31 mouse cellular contexts compared by ENCODE assay signal in the genomic region with DNA sequence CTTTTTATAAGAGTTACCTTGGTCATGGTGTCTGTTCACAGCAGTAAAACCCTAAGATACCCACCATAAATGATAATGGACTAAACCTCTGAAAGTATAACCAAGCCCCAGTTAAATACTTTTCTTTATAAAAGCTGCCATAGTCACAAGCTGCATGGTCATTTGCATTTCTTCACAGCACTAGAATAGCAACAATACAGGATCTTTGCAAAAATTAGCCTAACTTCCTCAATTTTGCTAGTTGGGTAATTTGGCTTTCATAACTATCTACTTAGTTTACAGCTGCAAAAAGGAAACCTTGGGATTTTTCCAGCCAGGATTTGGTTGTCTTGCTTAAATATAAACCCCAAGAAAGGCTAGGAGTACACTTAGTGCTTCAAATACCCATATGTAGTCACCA. TPM values are rescaled to one million over a fixed set of nuclear protein-coding genes. Genes with fewer than 3 reads are reported as not detected.
DNase-seq lines count a peak whose midpoint lies in the region; ATAC-seq lines count a peak whose summit lies in the region.
"Had no signal": no experiment of that assay in that cellular context is flagged by ENCODE, and none has a peak within 500 bp of the region (broad histone marks: within the 10 kb centered on the region; RNA-seq: fewer than 3 reads in every experiment).

No protein-coding gene starts in this region.

- peak; percentile 33 for DNase-seq in MEL-GATA-1-ER (ENCODE audit: extremely low read depth, low read depth)
- DNase-seq in midbrain, embryonic 11.5 days (ENCODE audit: low spot score, missing footprints) = no peak
- DNase-seq in gastrocnemius, postnatal 25 days = no peak
- DNase-seq in left cerebral cortex, adult 18-20 months (ENCODE audit: low spot score in 2 of 2) = no peak
- DNase-seq: adrenal gland, adult 2 months; adrenal gland, postnatal 25 days; cerebellum, adult 11 months; cerebellum, adult 2 months; cerebellum, adult 9-11 months; cerebellum, postnatal 25 days; embryo, embryonic 11 days; gastrocnemius, postnatal 36 days; heart, adult 11 months had no signal

- H3K4me3 ChIP-seq in macrophage (ENCODE audit: inconsistent target) = no peak overlapping the region
- no peak overlapping the region for H3K4me3 ChIP-seq in midbrain, embryonic 11.5 days (ENCODE audit: low read depth, low read length)
- H3K4me3 ChIP-seq: embryonic facial prominence, embryonic 10.5 days; embryonic facial prominence, embryonic 13.5 days; erythroblast, embryonic 14.5 days; forebrain, embryonic 12.5 days; forebrain, embryonic 15.5 days; hindbrain, embryonic 12.5 days; hindbrain, embryonic 15.5 days; intestine, embryonic 15.5 days had no signal

- no peaks in the 10 kb centered on the region for H3K27me3 ChIP-seq in midbrain, embryonic 11.5 days (ENCODE audit: control insufficient read depth, insufficient read depth, low read length)
- H3K27me3 ChIP-seq: embryonic facial prominence, embryonic 13.5 days; forebrain, embryonic 12.5 days; forebrain, embryonic 15.5 days; hindbrain, embryonic 12.5 days; hindbrain, embryonic 15.5 days; intestine, embryonic 15.5 days had no signal

- H3K27ac ChIP-seq in macrophage = peak overlapping the region; percentile 43
- no peak overlapping the region for H3K27ac ChIP-seq in midbrain, embryonic 11.5 days (ENCODE audit: low read depth, low read length)
- H3K27ac ChIP-seq: embryonic facial prominence, embryonic 10.5 days; embryonic facial prominence, embryonic 13.5 days; forebrain, embryonic 12.5 days; forebrain, embryonic 15.5 days; hindbrain, embryonic 12.5 days; hindbrain, embryonic 15.5 days; intestine, embryonic 15.5 days had no signal

- H3K79me2 ChIP-seq in macrophage (ENCODE audit: inconsistent target) = peaks cover 66% of the 10 kb centered on the region

- peaks cover 13% of the 10 kb centered on the region; the same call in 1 of the 2 replicates for H3K9me3 ChIP-seq in midbrain, embryonic 11.5 days (ENCODE audit: control insufficient read depth, low read length)
- H3K9me3 ChIP-seq: forebrain, embryonic 15.5 days; hindbrain, embryonic 15.5 days had no signal

- no peak overlapping the region for H3K4me2 ChIP-seq in midbrain, embryonic 11.5 days
- H3K4me2 ChIP-seq: embryonic facial prominence, embryonic 13.5 days; forebrain, embryonic 12.5 days; forebrain, embryonic 15.5 days; heart, embryonic 11.5 days; hindbrain, embryonic 12.5 days; hindbrain, embryonic 15.5 days; intestine, embryonic 15.5 days had no signal

- H3K36me3 ChIP-seq in macrophage (ENCODE audit: inconsistent target) = peaks cover 63% of the 10 kb centered on the region
- peaks cover 57% of the 10 kb centered on the region for H3K36me3 ChIP-seq in midbrain, embryonic 11.5 days (ENCODE audit: control insufficient read depth, insufficient read depth, low read length)

- ATAC-seq in neutrophil, adult 5-6 weeks (ENCODE audit: extremely low read depth, insufficient number of reproducible peaks, low FRiP score, poor library complexity, severe bottlenecking) = 0 out of 2 replicates have a peak, but pooled peaks have one; percentile 24
- no peak for ATAC-seq in midbrain, embryonic 11.5 days (ENCODE audit: low FRiP score)
- ATAC-seq: forebrain, embryonic 15.5 days; intestine, embryonic 15.5 days had no signal

- no peak overlapping the region for H3K9ac ChIP-seq in midbrain, embryonic 11.5 days (ENCODE audit: low read length)
- H3K9ac ChIP-seq: embryonic facial prominence, embryonic 13.5 days; forebrain, embryonic 12.5 days; forebrain, embryonic 15.5 days; hindbrain, embryonic 12.5 days; hindbrain, embryonic 15.5 days; intestine, embryonic 15.5 days had no signal

- peaks cover 8% of the 10 kb centered on the region for H3K4me1 ChIP-seq in midbrain, embryonic 11.5 days (ENCODE audit: control insufficient read depth, insufficient read depth, low read length)

RNA-seq across cellular contexts. Expression of gene Zfp445, which starts 5.1 kb away (rescaled TPM):
- 100 to 1,000 TPM; 184 to 451 (median 321) TPM for total RNA-seq in macrophage (2018; cell fraction: chromatin; rRNA removed)
- total RNA-seq in macrophage (2018; cell fraction: cytosol; rRNA removed) = 10 to 100 TPM; 21.5 to 64.3 (median 40.2) TPM
- 100 to 1,000 TPM; 103 to 270 (median 197) TPM for total RNA-seq in macrophage (2018; cell fraction: nucleus; rRNA removed)
- polyA plus RNA-seq in macrophage (2018) = 25.1 to 44.1 TPM (median 37.2 TPM) in 3 replicates
- 105 and 106 TPM in 2 replicates for total RNA-seq in neutrophil, adult 5-6 weeks (2017)
- polyA plus RNA-seq in midbrain, embryonic 11.5 days (2014; fragmentation: Nextera tagmentation; extraction: Ambion mirVana) = 78.9 and 79.9 TPM in 2 replicates
- total RNA-seq in gastrocnemius, postnatal 25 days (2021) = 10 to 100 TPM; 31.3 to 34.4 TPM
- total RNA-seq in left cerebral cortex, adult 18-20 months (2021) = 100 to 1,000 TPM; 167 to 177 TPM

RNA-seq across cellular contexts. Expression of gene Gm35549, which starts 16.9 kb away (rescaled TPM):
- not detected for total RNA-seq in macrophage (2018; cell fraction: chromatin; rRNA removed)
- not detected for total RNA-seq in macrophage (2018; cell fraction: cytosol; rRNA removed)
- total RNA-seq in macrophage (2018; cell fraction: nucleus; rRNA removed) = not detected
- not detected in 3 replicates for polyA plus RNA-seq in macrophage (2018)
- 1.0 TPM in 1 of 2 replicates, not detected in the other for total RNA-seq in neutrophil, adult 5-6 weeks (2017)
- 0.38 TPM in 1 of 2 replicates, not detected in the other for polyA plus RNA-seq in midbrain, embryonic 11.5 days (2014; fragmentation: Nextera tagmentation; extraction: Ambion mirVana)
- total RNA-seq in gastrocnemius, postnatal 25 days (2021) = not detected
- not detected for total RNA-seq in left cerebral cortex, adult 18-20 months (2021)
- total RNA-seq: adrenal gland, adult 2 months; adrenal gland, postnatal 25 days; common myeloid progenitor, adult 5-6 weeks; G1E; gastrocnemius, adult 8-10 months; gastrocnemius, postnatal 36 days; heart, adult 8-10 months; heart, postnatal 25 days; hematopoietic stem cell, adult 5-6 weeks had no signal
- polyA plus RNA-seq: adrenal gland, adult 2 months; cerebellum, adult 2 months; embryonic facial prominence, embryonic 10.5 days; erythroblast, embryonic 14.5 days; G1E; heart, embryonic 14.5 days; intestine, embryonic 15.5 days had no signal

RNA-seq across cellular contexts. Expression of gene Zkscan7, which starts 24.7 kb away (rescaled TPM):
- 1 to 10 TPM in 18 of 26 experiments, under 1 TPM in 7, not detected in 1; 0.30 to 8.0 (median 2.7) TPM for total RNA-seq in macrophage (2018; cell fraction: chromatin; rRNA removed)
- 1 to 10 TPM in 12 of 26 experiments, under 1 TPM in 14; 0.14 to 2.2 (median 0.96) TPM for total RNA-seq in macrophage (2018; cell fraction: cytosol; rRNA removed)
- total RNA-seq in macrophage (2018; cell fraction: nucleus; rRNA removed) = 1 to 10 TPM in 16 of 26 experiments, under 1 TPM in 8, not detected in 2; 0.17 to 5.2 (median 2.2) TPM
- 0.59 to 0.82 TPM (median 0.68 TPM) in 3 replicates for polyA plus RNA-seq in macrophage (2018)
- total RNA-seq in neutrophil, adult 5-6 weeks (2017) = 3.4 and 3.8 TPM in 2 replicates
- 2.6 and 3.3 TPM in 2 replicates for polyA plus RNA-seq in midbrain, embryonic 11.5 days (2014; fragmentation: Nextera tagmentation; extraction: Ambion mirVana)
- 1 to 10 TPM; 4.2 to 4.4 TPM for total RNA-seq in gastrocnemius, postnatal 25 days (2021)
- 1 to 10 TPM; 3.9 to 4.7 TPM for total RNA-seq in left cerebral cortex, adult 18-20 months (2021)
- polyA plus RNA-seq: erythroblast, embryonic 14.5 days; G1E had no signal

RNA-seq across cellular contexts. Expression of gene Tcaim, which starts 55.4 kb away (rescaled TPM):
- 10 to 100 TPM in 15 of 26 experiments, 1 to 10 TPM in 11; 2.5 to 24.1 (median 11.7) TPM for total RNA-seq in macrophage (2018; cell fraction: chromatin; rRNA removed)
- 1 to 10 TPM; 1.5 to 5.6 (median 3.8) TPM for total RNA-seq in macrophage (2018; cell fraction: cytosol; rRNA removed)
- total RNA-seq in macrophage (2018; cell fraction: nucleus; rRNA removed) = 10 to 100 TPM in 9 of 26 experiments, 1 to 10 TPM in 17; 1.3 to 19.4 (median 7.6) TPM
- 3.2 to 5.7 TPM (median 4.8 TPM) in 3 replicates for polyA plus RNA-seq in macrophage (2018)
- total RNA-seq in neutrophil, adult 5-6 weeks (2017) = 16.3 and 20.8 TPM in 2 replicates
- polyA plus RNA-seq in midbrain, embryonic 11.5 days (2014; fragmentation: Nextera tagmentation; extraction: Ambion mirVana) = 5.7 and 5.8 TPM in 2 replicates
- 10 to 100 TPM; 27.6 to 29.4 TPM for total RNA-seq in gastrocnemius, postnatal 25 days (2021)
- total RNA-seq in left cerebral cortex, adult 18-20 months (2021) = 10 to 100 TPM; 16.8 to 17.7 TPM
- polyA plus RNA-seq: erythroblast, embryonic 14.5 days had no signal
